Mouse (Mus musculus): Measurements from ENCODE around the gene Apbb2.

- TF ChIP-seq CTCF (conservative IDR thresholded peaks at IDR 0.05; ENCODE audit: insufficient read depth, insufficient read length, low read depth, low read length) (no peak), POLR2A (IDR thresholded peaks at IDR 0.05; ENCODE audit: low read depth, low read length) (no peak)
Observed at GRCm38 (mm10) chr5:66423909-66424308, 194.7 kb downstream of the Apbb2 start.

All from kidney, adult 2 months (tissue).